Mouse (Mus musculus) liver, adult 2 months (tissue): ENCODE measurements around the gene Neurog1. TPM values are rescaled to one million over a fixed set of nuclear protein-coding genes. Genes with fewer than 3 reads are reported as not detected.

ENCODE experiments used
- DNase-seq: peaks from one replicate; pipeline ENCODE4 v3.0.0-alpha.2; 2011; ENCODE audit warnings: low read depth, low spot score; ENCODE audit errors: extremely low read depth
- H3K27ac ChIP-seq: fragments of 200-500 bp; replicated peaks from 2 replicates; pipeline ENCODE4 v1.5.1; 2012; ENCODE audit warnings: low read depth, mild to moderate bottlenecking, control low read depth, inconsistent platforms, low read length; ENCODE audit not compliant: insufficient read depth
- H3K27me3 ChIP-seq: fragments of 200-500 bp; 2 replicates; pipeline ENCODE4 v1.6.1; 2012; ENCODE audit warnings: mild to moderate bottlenecking, moderate library complexity, low read length, inconsistent platforms; ENCODE audit not compliant: control insufficient read depth, insufficient read depth
- H3K36me3 ChIP-seq: fragments of 200-500 bp; 2 replicates; pipeline ENCODE4 v1.6.1; 2012; ENCODE audit warnings: low read length, inconsistent platforms; ENCODE audit not compliant: control insufficient read depth, insufficient read depth
- H3K4me1 ChIP-seq: fragments of 200-500 bp; 2 replicates; pipeline ENCODE4 v1.6.1; 2011; ENCODE audit warnings: low read length; ENCODE audit not compliant: control insufficient read depth, insufficient read depth
- H3K4me3 ChIP-seq: fragments of 200-500 bp; 2 replicates; pipeline ENCODE4 v1.5.1; 2011; ENCODE audit warnings: low read depth, mild to moderate bottlenecking, control low read depth, low read length, moderate library complexity; ENCODE audit not compliant: insufficient read depth
- H3K79me2 ChIP-seq: fragments of 200-500 bp; 2 replicates; pipeline ENCODE4 v1.6.1; 2012; ENCODE audit warnings: inconsistent platforms, mild to moderate bottlenecking, low read length, moderate library complexity; ENCODE audit not compliant: control insufficient read depth, insufficient read depth
- H3K9ac ChIP-seq: fragments of 200-500 bp; 2 replicates; pipeline ENCODE4 v1.6.1; 2012; ENCODE audit warnings: low read depth, mild to moderate bottlenecking, control low read depth, inconsistent platforms, low read length
- CTCF ChIP-seq: fragments of 200-500 bp; IDR thresholded peaks from 2 replicates; pipeline ENCODE4 v1.5.1; 2011; ENCODE audit warnings: low read depth, low read length, control low read depth
- POLR2A ChIP-seq: fragments of 200-500 bp; IDR thresholded peaks from 2 replicates; pipeline ENCODE4 v1.6.1; 2011; ENCODE audit warnings: low read length, control low read depth; ENCODE audit not compliant: insufficient read depth; ENCODE audit errors: extremely low read depth
- WGBS: fragments of 180-500 bp; shearing (Covaris S2); methylation state at CpG from one replicate; pipeline ENCODE4 v1.1.7; 2018; 5-methylcytosine and 5-hydroxymethylcytosine counted together
- polyA plus RNA-seq: library from polyadenylated mRNA; depleted of rRNA; stranded (reverse); fragments of >200 nt; gene quantifications from 2 replicates; pipeline ENCODE4 v1.2.3, GENCODE M21; 2012
- total RNA-seq: library from RNA; depleted of rRNA; stranded (reverse); fragments of >200 nt; gene quantifications from 2 replicates; pipeline ENCODE4 v1.2.3, GENCODE M21; 2014

Neurog1 gene
- total and polyA plus RNA-seq, 2 experiments = not detected

GRCm38 (mm10) chr13:56236194-56236593 is 15.8 kb downstream of the Neurog1 start:
- Histone ChIP-seq H3K4me3 (no peak overlapping the region), H3K4me1 (no peaks in the 10 kb centered on the region), H3K9ac (no peak overlapping the region), H3K27ac (no peak overlapping the region), H3K27me3 (peaks cover under 1% of the 10 kb centered on the region; the same call in 1 of the 2 replicates), H3K79me2 (no peaks in the 10 kb centered on the region), H3K36me3 (no peaks in the 10 kb centered on the region)
- TF ChIP-seq POLR2A (no peak), CTCF (no peak)
- DNase-seq = no peak
- 33% methylated on average over 7 of the region's 7 CpGs for WGBS

- TF ChIP-seq POLR2A (no peak), CTCF (no peak)
- Histone ChIP-seq H3K36me3 (no peaks in the 10 kb centered on the region), H3K79me2 (no peaks in the 10 kb centered on the region), H3K4me3 (no peak overlapping the region), H3K4me1 (no peaks in the 10 kb centered on the region), H3K9ac (no peak overlapping the region), H3K27ac (no peak overlapping the region), H3K27me3 (no peaks in the 10 kb centered on the region)
- 29% methylated on average over 7 of the region's 7 CpGs for WGBS
- DNase-seq = no peak
Observed at GRCm38 (mm10) chr13:56228790-56229189, 23.2 kb downstream of the Neurog1 start.

GRCm38 (mm10) chr13:56226175-56226954 is 25.6 kb downstream of the Neurog1 start:
- peak; percentile 13 for DNase-seq
- 20% methylated on average over 10 of the region's 10 CpGs for WGBS

DNA sequence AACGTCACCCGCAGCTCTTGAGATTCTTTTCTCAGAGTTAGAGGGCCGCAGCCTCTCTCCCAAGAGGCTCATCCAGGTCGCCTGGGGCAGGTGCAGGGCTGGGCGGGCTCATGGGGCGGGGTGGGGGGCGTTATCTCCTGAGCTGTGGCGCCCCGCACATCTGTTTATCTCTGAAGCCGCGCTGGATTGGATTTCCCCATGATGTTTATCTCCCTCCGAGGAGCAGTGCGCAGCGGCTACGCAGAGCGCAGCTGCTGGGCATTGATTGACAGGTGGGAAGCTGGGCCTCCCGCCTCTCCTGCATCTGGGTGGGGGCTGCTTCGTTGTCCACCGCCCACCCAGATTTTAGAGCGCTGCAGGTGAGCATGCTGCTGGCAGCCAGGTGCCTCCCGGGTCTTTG is 28.3 kb downstream of the Neurog1 start:
- Histone ChIP-seq H3K79me2 (no peaks in the 10 kb centered on the region), H3K36me3 (no peaks in the 10 kb centered on the region), H3K4me3 (no peak overlapping the region), H3K9ac (no peak overlapping the region), H3K27me3 (peaks cover 15% of the 10 kb centered on the region; the same call in 1 of the 2 replicates), H3K4me1 (no peaks in the 10 kb centered on the region), H3K27ac (no peak overlapping the region)
- WGBS = 12% methylated on average over 21 of the region's 21 CpGs
- TF ChIP-seq POLR2A (no peak), CTCF (no peak)
- DNase-seq = no peak

More at GRCm38 (mm10) chr13:56226175-56226954, 25.6 kb downstream of the Neurog1 start:
- Histone ChIP-seq H3K79me2 (no peaks in the 10 kb centered on the region), H3K27ac (no peak overlapping the region), H3K27me3 (peaks cover 11% of the 10 kb centered on the region; the same call in 1 of the 2 replicates), H3K36me3 (no peaks in the 10 kb centered on the region), H3K9ac (no peak overlapping the region), H3K4me3 (no peak overlapping the region), H3K4me1 (no peaks in the 10 kb centered on the region)
- TF ChIP-seq POLR2A = no peak
- TF ChIP-seq CTCF = no peak

DNA sequence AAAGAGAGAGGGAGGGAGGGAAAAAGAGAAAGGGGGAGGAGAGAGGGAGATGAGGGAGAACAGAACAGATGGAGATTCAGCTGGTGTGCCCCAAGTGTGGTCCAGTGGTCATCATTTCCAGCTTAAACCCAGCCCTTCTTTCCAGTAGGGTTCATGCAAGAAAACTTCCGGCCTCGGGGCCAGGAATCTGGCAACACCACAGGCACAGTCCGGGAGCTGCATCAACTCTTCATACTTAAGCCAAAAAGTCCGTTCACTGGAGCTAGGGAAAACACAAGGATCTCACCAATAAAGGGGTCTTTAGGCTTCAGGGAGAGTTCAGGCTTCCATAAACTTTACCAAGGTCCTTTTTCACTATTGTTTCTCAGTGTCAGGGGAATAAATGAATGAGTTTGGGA is 29.1 kb downstream of the Neurog1 start:
- no peak overlapping the region for H3K9ac ChIP-seq

More for the DNA sequence above, 29.1 kb downstream of the Neurog1 start:
- H3K27ac ChIP-seq = no peak overlapping the region
- H3K4me3 ChIP-seq = no peak overlapping the region
- peaks cover 15% of the 10 kb centered on the region; the same call in 1 of the 2 replicates for H3K27me3 ChIP-seq
- H3K4me1 ChIP-seq = no peaks in the 10 kb centered on the region
- H3K36me3 ChIP-seq = no peaks in the 10 kb centered on the region
- H3K79me2 ChIP-seq = no peaks in the 10 kb centered on the region
- no peak for TF ChIP-seq POLR2A
- no peak for TF ChIP-seq CTCF
- no peak for DNase-seq
- 3% methylated on average over 4 of the region's 4 CpGs for WGBS
